Mouse (Mus musculus): Measurements from ENCODE around the gene Hmcn1.

Hmcn1 gene

DNA sequence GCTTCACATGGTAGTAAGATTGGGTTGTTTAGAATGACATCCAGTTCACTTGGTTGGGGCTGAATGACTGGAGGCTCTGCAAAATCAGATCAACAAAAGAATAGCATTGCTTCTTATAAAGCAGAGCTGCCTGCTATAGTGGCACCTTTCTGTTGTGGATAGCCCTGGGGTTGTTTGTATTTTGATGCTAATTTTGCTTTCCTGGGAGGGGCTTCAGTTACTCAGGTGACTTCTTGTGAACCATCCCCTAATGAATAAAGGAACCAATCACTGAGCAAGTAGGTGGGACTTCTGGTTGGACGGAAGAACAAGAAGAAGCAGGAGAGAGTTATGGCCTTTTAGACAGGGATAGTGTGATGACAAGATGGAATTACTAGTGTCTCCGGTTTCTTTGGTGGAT is 370.0 kb downstream of the Hmcn1 start:
- Histone ChIP-seq H3K27me3 (ENCODE audit: insufficient read depth, low read length) (no peaks in the 10 kb centered on the region), H3K9me3 (ENCODE audit: low read length) (peaks cover 12% of the 10 kb centered on the region), H3K4me1 (replicated peaks; ENCODE audit: low read depth, low read length) (no peaks in the 10 kb centered on the region), H3K4me3 (replicated peaks; ENCODE audit: low read length) (no peak overlapping the region), H3K36me3 (ENCODE audit: insufficient read depth, low read length) (no peaks in the 10 kb centered on the region)
- TF ChIP-seq NANOG (IDR thresholded peaks at IDR 0.05; ENCODE audit: borderline replicate concordance, low read length) (no peak), CTCF (conservative IDR thresholded peaks at IDR 0.05; ENCODE audit: low read length) (no peak)

DNA sequence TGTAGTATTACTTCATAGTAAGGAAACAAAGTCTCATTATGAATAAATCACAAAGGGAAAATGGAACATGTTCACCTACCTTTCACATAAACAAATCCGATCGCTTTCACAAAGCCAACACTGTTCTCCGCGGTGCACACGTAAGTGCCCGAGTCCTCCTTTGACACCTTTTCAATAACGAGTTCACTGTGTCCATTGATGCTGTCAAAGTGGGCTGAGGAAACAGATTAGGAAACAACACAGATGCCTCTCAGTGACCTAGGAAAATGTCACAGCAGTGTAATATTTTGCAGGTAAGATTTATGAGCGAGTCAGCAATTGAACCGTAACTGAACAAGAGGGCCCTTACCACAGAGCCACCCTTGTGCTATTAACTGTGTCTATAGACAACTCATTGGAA is 382.7 kb downstream of the Hmcn1 start:
- Histone ChIP-seq H3K36me3 (ENCODE audit: insufficient read depth, low read length) (no peaks in the 10 kb centered on the region), H3K9me3 (ENCODE audit: low read length) (0 out of 2 replicates have a peak, but pooled peaks cover 4% of the 10 kb centered on the region), H3K4me3 (replicated peaks; ENCODE audit: low read length) (no peak overlapping the region), H3K4me1 (replicated peaks; ENCODE audit: low read depth, low read length) (no peaks in the 10 kb centered on the region), H3K27me3 (ENCODE audit: insufficient read depth, low read length) (no peaks in the 10 kb centered on the region)
- no peak for TF ChIP-seq CTCF (conservative IDR thresholded peaks at IDR 0.05; ENCODE audit: low read length)
- TF ChIP-seq POU5F1 (IDR thresholded peaks at IDR 0.05; ENCODE audit: borderline replicate concordance, low read length) = no peak
- no peak for TF ChIP-seq NANOG (IDR thresholded peaks at IDR 0.05; ENCODE audit: borderline replicate concordance, low read length)

DNA sequence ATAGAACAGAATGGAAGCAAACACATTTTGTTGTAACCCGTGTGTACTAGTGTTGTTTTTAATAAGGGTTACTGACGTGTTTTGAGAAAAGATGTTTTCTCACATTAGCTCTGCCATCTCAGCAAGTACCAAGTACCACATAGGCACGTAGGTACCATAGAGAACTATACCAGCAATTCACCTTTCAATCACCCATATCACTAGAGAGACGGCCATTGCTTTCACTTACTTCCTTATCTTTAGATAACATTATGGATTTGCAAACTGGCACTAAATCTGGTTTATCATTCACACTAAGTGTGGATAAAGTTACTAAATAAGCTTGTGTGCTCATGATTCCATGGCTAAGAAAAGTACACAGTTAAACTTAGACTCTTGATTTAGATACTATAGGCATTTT is 387.1 kb downstream of the Hmcn1 start:
- no peaks in the 10 kb centered on the region for H3K4me1 ChIP-seq (replicated peaks; ENCODE audit: low read depth, low read length)
- H3K36me3 ChIP-seq (ENCODE audit: insufficient read depth, low read length) = no peaks in the 10 kb centered on the region
- no peak overlapping the region for H3K4me3 ChIP-seq (replicated peaks; ENCODE audit: low read length)
- H3K9me3 ChIP-seq (ENCODE audit: low read length) = 0 out of 2 replicates have a peak, but pooled peaks cover 4% of the 10 kb centered on the region
- no peaks in the 10 kb centered on the region for H3K27me3 ChIP-seq (ENCODE audit: insufficient read depth, low read length)
- TF ChIP-seq POU5F1 (IDR thresholded peaks at IDR 0.05; ENCODE audit: borderline replicate concordance, low read length) (no peak), CTCF (conservative IDR thresholded peaks at IDR 0.05; ENCODE audit: low read length) (no peak), NANOG (IDR thresholded peaks at IDR 0.05; ENCODE audit: borderline replicate concordance, low read length) (no peak)

DNA sequence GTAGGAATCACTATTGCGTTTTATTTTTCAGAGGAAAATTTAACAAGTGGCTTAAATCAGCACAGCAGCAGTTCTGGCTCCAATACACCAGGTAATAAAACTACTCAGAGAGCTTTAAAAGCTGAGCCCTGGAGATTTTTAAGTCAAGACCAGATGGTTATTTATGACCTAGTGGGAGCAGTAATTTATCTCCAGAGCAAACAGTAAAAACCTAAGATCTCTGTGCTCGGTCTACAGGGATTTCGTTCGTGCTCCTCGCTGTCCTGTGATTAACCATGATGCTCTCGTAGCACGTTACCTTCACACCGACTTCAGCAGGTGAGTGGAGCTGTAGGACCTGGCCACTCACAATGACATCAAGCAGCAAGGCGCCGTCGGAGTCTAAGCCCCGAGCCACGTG is 399.6 kb downstream of the Hmcn1 start:
- Histone ChIP-seq H3K4me3 (replicated peaks; ENCODE audit: low read length) (no peak overlapping the region), H3K9me3 (ENCODE audit: low read length) (no peaks in the 10 kb centered on the region), H3K4me1 (replicated peaks; ENCODE audit: low read depth, low read length) (no peaks in the 10 kb centered on the region), H3K36me3 (ENCODE audit: insufficient read depth, low read length) (no peaks in the 10 kb centered on the region), H3K27me3 (ENCODE audit: insufficient read depth, low read length) (no peaks in the 10 kb centered on the region)
- TF ChIP-seq POU5F1 (IDR thresholded peaks at IDR 0.05; ENCODE audit: borderline replicate concordance, low read length) = no peak

DNA sequence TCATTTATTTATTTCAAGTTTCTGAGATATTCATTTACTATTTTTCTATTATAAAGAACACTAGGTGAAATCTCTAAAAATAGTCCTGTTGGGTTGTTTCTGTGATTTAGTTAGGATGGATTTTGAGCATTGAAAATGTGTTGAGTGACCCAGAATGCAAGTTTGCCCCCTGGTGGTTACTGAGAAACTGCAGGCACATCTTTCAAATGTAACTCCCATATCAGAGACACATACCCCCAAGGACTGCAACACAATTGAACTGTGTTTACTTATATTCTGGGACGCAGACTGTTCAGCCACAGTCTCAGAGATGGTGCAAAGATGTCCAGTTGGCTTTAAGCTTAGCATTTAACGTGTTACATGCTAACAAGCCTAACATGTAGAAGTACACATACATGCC is 402.0 kb downstream of the Hmcn1 start:
- Histone ChIP-seq H3K4me1 (replicated peaks; ENCODE audit: low read depth, low read length) (no peaks in the 10 kb centered on the region), H3K9me3 (ENCODE audit: low read length) (no peaks in the 10 kb centered on the region), H3K27me3 (ENCODE audit: insufficient read depth, low read length) (no peaks in the 10 kb centered on the region), H3K4me3 (replicated peaks; ENCODE audit: low read length) (no peak overlapping the region), H3K36me3 (ENCODE audit: insufficient read depth, low read length) (no peaks in the 10 kb centered on the region)
- TF ChIP-seq CTCF (conservative IDR thresholded peaks at IDR 0.05; ENCODE audit: low read length) (peak; percentile 69), POU5F1 (IDR thresholded peaks at IDR 0.05; ENCODE audit: borderline replicate concordance, low read length) (no peak), NANOG (IDR thresholded peaks at IDR 0.05; ENCODE audit: borderline replicate concordance, low read length) (no peak)

DNA sequence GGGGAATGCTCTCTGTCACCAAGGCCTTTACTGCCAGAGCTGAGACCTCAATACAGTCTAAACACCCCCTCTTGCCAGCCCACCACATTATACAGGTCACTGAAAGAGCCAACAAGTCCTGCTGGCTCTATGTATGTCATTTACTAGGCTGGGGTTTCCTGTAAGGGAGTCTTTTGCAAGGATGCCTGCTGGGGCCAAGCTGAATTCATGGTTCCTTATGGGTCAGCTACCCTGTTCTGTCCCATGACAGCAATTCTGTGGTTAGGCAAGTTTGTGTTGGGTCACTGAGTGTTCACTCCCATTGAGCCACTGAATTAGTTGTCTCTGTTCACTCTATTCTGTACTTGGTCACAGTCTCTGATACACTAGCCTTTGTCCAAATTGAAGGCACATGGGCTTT is 405.8 kb downstream of the Hmcn1 start:
- no peaks in the 10 kb centered on the region for H3K9me3 ChIP-seq (ENCODE audit: low read length)
- TF ChIP-seq CTCF (conservative IDR thresholded peaks at IDR 0.05; ENCODE audit: low read length) = no peak
- TF ChIP-seq POU5F1 (IDR thresholded peaks at IDR 0.05; ENCODE audit: borderline replicate concordance, low read length) = no peak
- no peak for TF ChIP-seq NANOG (IDR thresholded peaks at IDR 0.05; ENCODE audit: borderline replicate concordance, low read length)
- H3K27me3 ChIP-seq (ENCODE audit: insufficient read depth, low read length) = no peaks in the 10 kb centered on the region
- H3K4me3 ChIP-seq (replicated peaks; ENCODE audit: low read length) = no peak overlapping the region
- H3K36me3 ChIP-seq (ENCODE audit: insufficient read depth, low read length) = no peaks in the 10 kb centered on the region
- no peaks in the 10 kb centered on the region for H3K4me1 ChIP-seq (replicated peaks; ENCODE audit: low read depth, low read length)

DNA sequence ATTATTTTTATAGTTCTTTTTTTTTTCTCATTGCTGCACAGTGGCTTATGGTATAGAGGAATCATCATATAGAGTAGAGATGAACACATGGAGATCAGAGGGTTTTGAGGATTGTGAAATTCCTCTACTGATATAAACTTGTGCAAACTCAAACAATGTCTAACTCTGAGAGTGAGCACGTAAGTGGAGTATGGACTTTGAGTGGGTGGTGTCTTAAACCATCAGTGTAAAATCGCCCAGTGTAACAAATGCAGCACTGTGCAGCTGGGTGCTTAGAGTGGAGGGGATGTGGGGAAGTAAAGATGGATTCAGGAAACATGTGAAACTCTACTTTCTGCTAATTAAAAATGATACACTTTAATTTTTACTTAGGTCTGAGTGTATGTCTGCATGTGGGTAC is 408.8 kb downstream of the Hmcn1 start:
- no peak overlapping the region for H3K4me3 ChIP-seq (replicated peaks; ENCODE audit: low read length)
- no peaks in the 10 kb centered on the region for H3K27me3 ChIP-seq (ENCODE audit: insufficient read depth, low read length)
- no peaks in the 10 kb centered on the region for H3K4me1 ChIP-seq (replicated peaks; ENCODE audit: low read depth, low read length)
- TF ChIP-seq NANOG (IDR thresholded peaks at IDR 0.05; ENCODE audit: borderline replicate concordance, low read length) = no peak
- no peak for TF ChIP-seq CTCF (conservative IDR thresholded peaks at IDR 0.05; ENCODE audit: low read length)
- no peak for TF ChIP-seq POU5F1 (IDR thresholded peaks at IDR 0.05; ENCODE audit: borderline replicate concordance, low read length)
- H3K9me3 ChIP-seq (ENCODE audit: low read length) = no peaks in the 10 kb centered on the region
- H3K36me3 ChIP-seq (ENCODE audit: insufficient read depth, low read length) = no peaks in the 10 kb centered on the region

DNA sequence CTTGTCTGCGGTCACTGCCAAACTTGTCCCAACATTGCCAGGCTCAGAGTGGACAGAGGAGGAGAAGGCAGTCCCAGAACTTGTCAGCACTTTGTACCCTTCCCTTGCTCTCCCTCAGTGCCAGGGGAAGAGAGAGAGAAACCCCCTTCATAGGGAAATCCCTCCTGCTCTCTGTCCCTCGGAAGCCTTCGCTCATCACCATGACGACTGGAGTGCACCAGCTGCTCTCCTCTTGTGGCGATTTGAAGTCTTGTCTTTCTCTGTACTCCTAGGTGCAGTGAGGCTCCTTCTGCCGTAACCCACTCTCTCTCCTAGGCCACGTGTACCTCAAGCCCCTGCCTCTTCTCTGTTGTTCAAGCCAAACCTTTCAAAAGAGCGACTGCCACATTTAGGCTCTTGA is 409.5 kb downstream of the Hmcn1 start:
- Histone ChIP-seq H3K27me3 (ENCODE audit: insufficient read depth, low read length) (no peaks in the 10 kb centered on the region), H3K9me3 (ENCODE audit: low read length) (no peaks in the 10 kb centered on the region), H3K4me3 (replicated peaks; ENCODE audit: low read length) (no peak overlapping the region), H3K4me1 (replicated peaks; ENCODE audit: low read depth, low read length) (no peaks in the 10 kb centered on the region), H3K36me3 (ENCODE audit: insufficient read depth, low read length) (no peaks in the 10 kb centered on the region)
- TF ChIP-seq NANOG (IDR thresholded peaks at IDR 0.05; ENCODE audit: borderline replicate concordance, low read length) (no peak), CTCF (conservative IDR thresholded peaks at IDR 0.05; ENCODE audit: low read length) (no peak), POU5F1 (IDR thresholded peaks at IDR 0.05; ENCODE audit: borderline replicate concordance, low read length) (no peak)

DNA sequence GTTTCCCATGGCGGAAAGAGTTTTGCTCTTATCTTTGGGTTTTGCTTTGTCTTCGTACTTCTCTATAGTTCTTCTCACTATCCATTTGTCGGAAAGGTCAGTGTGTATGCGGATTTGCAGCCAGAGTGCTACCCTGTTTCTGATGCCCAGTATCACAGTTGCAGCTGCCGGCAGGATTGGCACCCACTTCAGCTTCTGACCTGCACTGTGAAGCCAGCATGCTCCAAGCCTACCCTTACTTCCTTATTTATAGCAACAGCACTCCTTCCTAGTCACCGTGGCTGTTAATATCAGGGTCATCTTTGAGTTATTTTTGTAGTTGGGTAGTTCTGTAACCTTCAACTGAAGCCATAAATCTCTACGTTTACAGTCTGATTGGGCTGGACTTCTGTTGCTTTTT is 412.7 kb downstream of the Hmcn1 start:
- Histone ChIP-seq H3K9me3 (ENCODE audit: low read length) (no peaks in the 10 kb centered on the region), H3K36me3 (ENCODE audit: insufficient read depth, low read length) (no peaks in the 10 kb centered on the region), H3K27me3 (ENCODE audit: insufficient read depth, low read length) (no peaks in the 10 kb centered on the region), H3K4me3 (replicated peaks; ENCODE audit: low read length) (no peak overlapping the region), H3K4me1 (replicated peaks; ENCODE audit: low read depth, low read length) (no peaks in the 10 kb centered on the region)
- TF ChIP-seq NANOG (IDR thresholded peaks at IDR 0.05; ENCODE audit: borderline replicate concordance, low read length) (no peak), POU5F1 (IDR thresholded peaks at IDR 0.05; ENCODE audit: borderline replicate concordance, low read length) (no peak), CTCF (conservative IDR thresholded peaks at IDR 0.05; ENCODE audit: low read length) (no peak)
